Mouse (Mus musculus) heart, adult 11 months (tissue): Measurements from ENCODE around the gene Sema5a.

Experiments
- DNase-seq: peaks from one replicate; pipeline ENCODE4 v3.0.0; 2022

Sema5a gene

DNA sequence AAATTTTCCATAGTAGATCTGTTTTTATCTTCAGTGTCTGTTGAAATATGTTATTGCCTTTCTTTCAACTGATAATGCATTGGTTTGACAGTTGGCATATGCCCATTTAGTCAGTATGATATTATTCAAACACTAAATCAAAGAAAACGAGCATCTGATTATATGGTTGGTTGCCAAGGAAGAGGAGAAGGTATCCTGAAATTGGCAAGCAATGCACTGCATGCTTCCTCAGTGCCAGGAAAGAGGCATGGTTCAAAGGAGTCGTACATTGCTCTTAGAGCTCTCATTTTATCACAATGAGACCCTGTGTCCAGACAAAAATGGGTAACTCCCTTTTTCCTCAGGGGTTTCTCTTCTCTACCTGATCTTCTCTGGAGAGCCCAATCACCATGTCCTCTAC lies 214.4 kb downstream of the Sema5a start:
- DNase-seq = peak; percentile 36

DNA sequence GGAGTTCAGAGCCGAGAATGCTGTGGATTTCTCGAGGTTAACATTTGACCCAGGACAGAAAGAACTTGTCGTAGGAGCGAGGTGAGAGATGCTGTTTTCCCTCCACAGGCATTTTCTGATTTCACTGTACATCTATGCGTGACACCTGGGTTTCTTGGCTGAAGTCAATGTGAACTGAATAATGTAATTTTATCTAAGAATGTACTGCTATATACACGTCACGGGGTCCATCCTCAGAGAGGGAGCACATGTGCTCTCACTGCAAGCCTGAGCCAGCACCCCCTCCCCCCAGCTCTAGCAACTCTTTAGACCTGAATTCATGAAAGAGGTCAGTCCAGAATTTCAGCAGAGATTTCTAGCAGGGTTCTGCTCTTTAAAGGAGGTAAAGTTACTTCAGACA lies 215.6 kb downstream of the Sema5a start:
- peak; percentile 54 for DNase-seq

DNA sequence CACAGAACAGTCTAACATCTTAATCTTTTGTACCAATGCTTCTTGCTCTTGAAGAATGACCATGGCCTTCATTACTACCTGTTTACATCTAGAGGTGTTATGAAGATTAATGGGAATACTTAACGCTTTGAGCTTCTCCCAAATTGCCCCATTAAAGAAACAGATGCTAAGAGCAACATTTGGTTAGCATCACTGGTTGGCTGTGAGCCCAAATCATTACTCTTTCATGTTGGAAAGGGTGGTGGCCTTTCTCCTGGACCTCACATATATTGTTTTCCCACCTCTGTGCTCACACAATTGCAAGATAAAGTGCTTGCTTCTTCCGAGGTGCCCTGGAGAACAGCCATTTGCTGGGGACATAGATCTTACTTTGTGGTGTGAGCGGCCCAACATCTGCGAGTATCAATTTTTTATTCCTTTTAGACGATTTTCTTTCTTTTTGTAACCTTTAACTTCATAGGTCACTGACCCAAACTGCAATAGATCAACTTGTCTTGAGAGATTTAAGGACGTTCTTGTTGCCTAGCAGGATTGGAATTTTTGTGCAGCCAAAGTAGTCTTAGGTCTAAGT lies 227.0 kb downstream of the Sema5a start:
- DNase-seq = no peak

DNA sequence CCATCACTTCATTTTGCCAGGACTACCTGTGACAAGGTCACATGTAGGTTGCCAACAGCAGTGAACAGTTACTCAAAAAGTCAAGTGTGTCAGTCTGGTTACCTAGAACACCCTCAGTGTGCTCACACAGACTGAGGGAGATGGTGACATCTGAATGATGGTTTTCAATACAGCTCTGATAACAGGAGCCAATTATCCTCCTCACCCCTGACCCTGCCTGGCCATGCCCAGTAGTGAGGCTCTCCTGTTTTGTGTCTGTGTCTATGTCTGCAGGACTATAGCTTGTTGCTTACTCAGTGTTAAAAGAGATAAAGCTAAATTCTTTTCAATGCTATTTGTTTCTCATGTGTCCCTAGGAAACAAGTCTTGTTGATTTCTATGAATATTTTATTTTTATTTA lies 236.1 kb downstream of the Sema5a start:
- DNase-seq = peak; percentile 36

DNA sequence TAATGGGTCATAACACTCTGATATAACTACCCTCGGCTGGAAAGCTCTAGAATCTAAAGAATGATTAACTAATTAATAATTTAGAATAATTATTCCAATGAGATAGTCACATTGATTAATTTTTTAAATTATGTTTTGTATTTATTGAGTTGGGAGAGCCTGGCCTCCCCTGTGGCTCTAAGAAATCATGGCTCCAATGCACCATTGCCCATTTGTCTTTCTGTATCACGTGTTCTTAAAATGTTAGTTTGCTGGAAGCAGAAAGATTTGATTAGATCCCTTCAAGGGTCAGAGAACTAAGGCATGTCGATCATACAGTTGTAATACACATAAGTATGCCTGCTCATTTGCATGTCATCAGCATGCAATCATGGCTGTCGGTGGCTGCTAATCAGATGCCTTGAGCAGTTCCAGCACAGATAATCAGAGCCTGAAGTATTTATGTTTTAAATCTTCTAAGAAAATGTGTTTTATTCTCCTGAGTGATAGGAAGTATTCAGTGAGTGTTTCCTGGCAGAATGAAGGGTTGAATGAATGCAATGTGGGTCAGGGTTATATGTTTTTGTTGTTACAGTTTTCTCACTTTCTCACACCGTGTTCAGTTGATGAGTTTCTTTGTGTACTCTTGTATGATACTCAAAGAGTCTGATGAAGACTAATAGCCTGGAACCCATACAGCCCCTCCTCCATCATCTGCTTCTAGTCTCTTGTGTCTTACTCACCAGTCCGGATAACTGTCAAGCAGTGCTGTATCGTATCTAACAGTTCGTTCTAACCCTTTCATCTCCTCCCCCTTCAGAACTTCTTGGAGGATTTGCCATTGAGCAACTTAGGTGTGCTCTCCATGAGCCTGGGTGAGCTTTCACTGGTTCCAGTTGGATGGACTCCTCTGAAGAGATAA lies 240.7 kb downstream of the Sema5a start:
- no peak for DNase-seq

DNA sequence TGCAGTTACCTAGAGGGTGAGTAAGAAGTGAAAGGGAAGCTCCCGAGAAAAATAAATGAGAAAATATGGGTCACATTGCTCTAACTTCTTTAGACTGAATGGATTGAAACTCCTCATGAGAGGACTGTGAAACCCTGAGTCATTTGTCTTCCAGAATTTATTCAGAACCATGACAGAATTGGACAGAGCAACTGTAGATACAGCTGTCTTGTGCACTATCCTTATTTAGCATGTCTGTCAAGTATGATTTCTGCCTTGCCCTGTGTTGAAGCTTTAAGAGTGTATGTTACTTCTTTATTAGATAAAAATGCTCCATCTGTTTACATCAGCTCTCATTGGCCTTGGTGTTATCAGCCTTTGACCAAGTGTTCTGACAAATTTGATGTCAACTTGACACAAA lies 243.4 kb downstream of the Sema5a start:
- DNase-seq = no peak

DNA sequence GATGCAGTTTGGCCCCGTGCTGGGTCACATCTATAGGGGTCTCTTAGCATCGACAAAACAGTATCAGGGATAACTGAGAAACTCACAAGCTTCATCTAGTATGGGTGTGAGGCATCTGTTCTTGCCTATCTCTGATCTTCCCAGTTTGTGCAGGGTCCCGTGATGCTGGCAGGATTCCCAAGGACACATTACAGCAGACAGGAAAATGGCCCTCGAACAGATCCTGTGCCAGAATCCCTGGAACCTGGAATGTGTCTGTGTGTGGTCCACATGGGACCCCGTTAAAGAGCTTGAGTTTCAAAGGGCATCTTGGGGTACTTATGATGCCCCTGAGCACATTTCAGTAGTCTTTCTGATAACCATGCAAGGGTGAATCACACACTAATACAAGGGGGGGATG lies 249.6 kb downstream of the Sema5a start:
- peak; percentile 68 for DNase-seq

DNA sequence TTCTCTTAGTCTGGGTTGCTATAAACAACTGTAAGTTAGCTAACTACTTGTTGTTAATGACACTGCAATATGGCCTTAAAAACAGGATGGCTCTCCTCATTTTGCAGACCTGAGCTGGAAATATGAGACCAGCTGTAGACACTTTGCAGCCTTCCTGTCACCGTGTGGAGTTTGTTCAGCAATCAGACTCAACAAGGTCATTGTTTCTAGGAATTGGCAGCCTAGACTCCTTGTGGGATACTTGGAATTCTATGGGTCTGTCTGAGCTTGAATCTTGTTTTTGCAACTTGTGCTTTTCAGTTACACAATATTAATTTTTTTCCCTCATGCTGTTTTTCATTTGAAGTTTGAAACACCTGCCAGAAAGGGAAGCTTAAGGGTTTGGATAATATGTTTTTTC lies 250.3 kb downstream of the Sema5a start:
- DNase-seq = no peak

DNA sequence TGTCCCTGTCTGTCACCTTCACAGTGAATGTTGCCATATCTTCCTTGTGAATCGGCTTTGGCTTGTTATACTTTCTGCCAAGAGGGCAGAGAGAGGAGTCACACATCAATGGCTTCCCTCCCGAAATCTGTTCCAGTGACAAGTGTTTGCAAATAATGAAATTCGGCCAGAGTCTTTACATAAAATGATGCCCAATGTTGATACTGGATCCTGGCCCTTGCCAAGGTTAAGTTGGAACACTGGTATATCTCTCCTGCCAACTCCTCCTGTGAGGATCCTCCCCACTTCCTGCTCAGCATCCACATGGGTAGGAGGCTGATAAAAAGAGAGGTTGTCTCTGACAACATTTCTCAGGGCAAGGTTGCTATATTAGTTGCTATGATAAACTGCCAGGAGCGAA lies 252.3 kb downstream of the Sema5a start:
- peak; percentile 80 for DNase-seq

DNA sequence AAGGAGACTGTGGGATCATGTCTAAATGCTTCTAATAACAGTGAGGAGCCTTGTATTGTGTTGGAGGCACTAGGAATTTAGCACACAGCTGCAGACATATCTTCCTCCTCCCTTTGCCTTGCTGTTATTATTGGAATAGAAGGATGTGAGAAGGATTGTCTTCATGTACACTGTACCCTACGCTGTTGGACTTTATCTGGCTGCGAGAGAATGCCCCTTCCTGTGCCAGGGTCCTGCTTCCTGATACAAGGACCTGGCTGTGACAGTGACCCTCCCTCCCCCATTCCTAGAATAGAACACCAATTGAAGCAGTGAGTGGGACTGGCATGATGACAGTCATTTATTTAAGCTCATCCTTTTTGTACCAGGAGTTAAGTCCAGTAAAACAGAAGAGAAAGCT lies 261.3 kb downstream of the Sema5a start:
- DNase-seq = peak; percentile 88

DNA sequence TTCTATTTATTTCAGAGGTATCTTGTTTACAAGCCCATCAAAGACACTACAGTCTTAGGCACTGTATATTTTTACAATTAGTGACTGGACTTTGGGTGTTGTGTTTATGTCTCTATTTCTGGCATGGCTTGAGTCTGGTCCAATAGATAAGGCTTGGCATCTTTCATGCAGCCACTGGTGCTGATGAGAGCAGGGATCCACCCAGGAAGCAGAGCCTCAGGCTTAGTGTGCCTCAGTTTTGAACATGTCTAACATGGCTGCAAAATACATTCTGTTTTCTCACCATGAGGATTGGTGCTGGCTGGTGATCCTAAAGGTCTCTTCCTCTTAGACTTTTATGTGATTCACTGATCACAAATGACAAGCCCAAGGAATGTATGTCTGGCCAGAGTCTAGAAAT lies 263.7 kb downstream of the Sema5a start:
- peak; percentile 88 for DNase-seq

DNA sequence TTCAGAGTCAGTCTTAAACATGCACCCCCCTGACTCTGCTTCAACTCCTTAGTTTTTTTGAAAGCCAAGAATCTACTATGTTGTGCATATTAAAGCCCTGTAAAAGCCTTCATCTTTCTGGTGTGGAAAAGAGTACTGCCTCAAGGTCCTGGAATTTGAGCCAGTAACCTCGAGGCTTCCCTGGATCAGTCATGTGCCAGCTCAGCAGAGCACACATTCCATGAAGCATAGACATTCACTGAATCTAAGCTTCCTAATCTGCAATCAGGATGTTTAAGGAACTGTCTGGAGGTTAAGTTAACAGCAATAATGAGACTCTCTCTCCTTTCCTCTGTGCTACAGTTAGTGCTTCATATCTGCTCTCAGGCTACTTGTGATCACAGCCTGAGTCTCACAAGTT lies 270.3 kb downstream of the Sema5a start:
- no peak for DNase-seq

DNA sequence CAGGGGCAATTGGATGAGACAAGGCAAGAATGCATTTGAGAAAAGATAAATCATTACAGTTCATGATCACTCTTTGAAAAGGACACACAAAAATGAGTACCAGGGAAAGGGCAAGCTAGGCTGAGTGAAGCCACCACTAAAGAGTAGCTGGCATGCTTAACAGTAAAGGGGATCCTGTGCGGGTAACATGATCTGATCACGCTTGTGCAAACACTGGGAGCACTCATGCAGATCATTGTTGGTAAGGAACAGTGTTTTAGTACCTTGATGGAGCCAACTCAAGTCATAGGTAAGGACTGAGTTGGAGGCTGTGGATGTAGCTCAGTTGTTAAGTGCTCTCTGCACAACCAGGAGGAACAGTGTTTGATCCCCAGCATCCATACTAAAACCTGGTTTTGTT lies 273.3 kb downstream of the Sema5a start:
- DNase-seq = no peak

DNA sequence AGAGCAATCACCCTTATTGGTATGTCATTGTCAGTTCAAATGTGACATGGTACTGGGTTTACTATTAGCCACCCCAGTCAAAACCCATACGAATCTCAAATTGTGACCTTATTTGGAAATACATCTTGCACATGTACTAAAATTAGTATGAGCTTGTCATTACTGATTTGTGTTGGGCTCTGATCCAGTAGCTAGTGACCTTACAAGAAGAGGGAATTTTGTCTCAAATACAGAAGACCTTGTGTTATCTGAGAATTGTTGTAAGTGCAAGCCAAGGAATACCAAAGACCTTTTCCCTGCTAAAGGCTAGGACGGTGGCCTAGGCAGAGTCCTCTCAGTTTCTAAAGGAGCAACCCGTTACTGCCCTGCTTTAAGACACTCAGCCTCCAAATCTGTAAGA lies 287.9 kb downstream of the Sema5a start:
- no peak for DNase-seq

DNA sequence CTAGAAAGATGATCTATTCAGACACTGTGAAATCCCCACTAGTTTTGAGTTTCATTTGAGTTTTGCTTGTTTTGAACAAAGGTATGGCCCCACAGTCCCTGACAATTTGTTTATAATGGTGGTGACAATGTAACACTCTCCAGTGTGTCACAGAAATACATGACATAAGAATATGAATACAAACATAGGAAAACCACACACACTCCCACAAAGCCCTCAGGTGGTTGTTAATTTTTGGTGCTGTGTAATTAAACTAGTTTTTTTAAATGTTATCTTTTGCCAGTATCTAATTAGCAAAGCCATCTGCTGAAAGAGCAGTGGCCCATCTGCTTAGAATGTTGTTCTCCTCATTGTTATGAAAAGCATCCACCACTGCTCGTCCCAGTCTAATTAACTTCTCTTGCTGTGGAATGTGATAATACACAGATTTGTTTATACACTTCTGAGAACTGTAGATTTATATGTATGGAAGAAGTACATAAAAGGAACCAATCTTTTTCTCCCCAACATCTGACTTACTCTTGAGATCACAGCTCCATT lies 289.0 kb downstream of the Sema5a start:
- no peak for DNase-seq

DNA sequence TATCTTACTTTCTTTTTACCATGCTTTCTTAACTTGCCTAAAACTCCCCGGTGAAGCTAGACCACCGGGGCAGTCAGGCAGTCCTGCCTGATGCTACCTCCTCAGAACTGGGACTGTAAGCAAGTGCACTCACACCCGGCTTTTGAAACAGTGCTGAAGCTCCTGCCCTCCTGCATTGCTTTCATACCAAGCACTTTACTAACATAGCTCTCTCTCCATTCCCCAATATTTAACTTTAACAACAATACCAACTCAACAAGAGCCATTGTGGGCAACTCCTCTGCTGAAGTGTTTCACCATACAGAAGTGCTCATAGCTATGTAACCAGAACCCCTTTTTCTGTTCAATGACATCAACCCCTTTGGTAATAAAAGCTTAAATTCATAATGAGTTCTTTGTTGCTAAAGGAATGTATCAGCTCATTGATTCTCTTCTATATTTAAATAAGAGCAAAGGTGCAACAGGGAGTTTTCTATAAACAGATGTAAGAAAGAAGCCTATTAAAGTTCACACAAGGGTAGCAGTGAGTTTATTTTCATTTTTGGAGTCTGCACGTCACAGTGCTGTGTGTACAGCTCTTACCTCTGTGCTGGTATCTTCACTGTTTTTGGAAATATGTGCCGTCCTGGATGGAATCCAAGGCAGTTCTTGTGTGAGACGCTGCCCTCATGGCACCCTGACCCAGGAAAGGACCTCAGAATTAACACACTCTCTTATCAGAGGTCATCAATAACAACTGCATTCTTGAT lies 292.3 kb downstream of the Sema5a start:
- DNase-seq = no peak

DNA sequence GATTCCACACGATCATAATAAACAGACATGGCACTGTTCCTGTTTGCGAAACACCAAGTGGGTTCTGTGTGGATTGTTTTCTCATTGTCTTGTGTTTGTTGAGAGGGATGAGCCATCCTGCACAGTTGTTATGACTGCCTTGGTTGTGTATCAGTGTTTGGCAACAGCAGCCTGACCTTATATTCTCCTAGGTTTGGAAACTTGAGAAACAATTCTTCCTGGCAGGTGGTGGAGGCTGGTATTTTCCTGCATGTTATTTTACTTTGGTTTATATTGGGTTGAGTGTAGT lies 292.8 kb downstream of the Sema5a start:
- DNase-seq = no peak

DNA sequence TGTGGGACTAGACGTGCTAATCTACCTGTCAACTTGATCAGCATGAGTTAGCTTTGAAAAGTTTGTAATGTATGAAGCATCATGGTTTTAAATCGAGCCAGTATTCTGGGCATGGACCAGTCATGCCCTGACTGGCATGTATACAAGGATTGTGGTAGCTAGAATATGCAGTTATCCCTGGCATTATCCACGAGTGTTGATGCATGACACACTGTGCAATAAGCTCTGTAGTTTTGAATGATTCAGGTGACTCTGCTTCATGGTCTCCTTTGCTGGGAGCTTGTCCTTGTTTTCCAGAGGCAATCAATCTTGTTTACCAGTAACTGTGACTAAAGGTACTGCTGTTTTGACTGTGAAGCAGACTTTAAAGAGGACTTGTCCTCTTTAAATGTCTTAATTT lies 293.5 kb downstream of the Sema5a start:
- DNase-seq = no peak

DNA sequence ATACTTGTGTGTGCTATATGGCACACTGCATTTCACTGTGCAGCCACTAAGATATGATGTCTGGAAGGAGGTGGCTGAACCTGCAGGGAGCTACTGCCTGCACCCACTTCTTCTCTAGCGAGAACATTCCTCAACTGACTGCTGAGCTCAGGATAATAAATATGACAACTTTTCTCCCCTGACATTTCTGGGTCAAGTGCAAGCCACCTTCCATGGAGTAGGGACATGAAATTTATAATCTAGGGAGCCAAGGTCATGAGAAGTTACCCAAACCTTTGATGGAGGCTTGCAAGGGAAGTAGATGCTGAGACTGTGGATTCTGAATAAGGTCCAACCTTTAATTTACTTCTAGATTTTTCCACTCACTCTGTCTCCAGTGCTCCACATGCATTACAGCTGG lies 298.1 kb downstream of the Sema5a start:
- no peak for DNase-seq

DNA sequence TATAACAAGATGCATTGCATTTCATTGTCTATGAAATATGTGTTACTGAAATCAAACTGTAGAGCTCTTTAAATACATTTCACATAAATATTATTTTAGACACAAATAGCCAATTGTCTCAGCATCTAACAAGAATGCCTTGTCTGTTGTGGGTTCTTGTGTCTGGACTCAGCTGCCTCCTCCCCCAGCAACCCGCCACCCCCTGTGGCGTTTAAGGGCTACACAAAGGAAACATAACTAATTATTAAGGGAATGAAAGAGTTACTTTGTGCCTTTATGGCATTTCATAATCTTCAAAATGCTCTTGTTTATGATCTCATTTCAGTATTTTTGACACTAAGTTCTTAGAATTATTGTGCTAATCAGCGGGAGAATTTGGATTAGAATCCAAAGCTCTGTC lies 298.6 kb downstream of the Sema5a start:
- no peak for DNase-seq

DNA sequence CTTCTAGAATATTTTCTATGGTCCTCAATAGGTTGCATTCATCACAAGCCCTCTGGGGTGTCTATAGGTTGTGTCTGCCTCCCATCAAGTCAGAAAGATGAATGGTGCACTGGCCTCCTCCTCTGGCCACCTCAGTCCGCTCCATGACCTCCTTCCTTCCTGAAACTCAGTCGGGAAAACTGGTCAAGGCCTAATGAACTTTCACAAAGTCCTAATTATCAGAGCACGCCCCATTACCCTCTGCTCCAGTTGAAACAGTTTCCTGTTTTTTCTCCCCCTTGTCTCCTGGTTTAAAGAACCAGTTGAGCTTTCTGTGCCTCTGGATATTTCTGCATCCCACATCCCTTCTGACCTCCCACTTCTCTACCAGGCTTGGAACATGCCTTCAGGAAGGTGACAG lies 300.8 kb downstream of the Sema5a start:
- DNase-seq = no peak

DNA sequence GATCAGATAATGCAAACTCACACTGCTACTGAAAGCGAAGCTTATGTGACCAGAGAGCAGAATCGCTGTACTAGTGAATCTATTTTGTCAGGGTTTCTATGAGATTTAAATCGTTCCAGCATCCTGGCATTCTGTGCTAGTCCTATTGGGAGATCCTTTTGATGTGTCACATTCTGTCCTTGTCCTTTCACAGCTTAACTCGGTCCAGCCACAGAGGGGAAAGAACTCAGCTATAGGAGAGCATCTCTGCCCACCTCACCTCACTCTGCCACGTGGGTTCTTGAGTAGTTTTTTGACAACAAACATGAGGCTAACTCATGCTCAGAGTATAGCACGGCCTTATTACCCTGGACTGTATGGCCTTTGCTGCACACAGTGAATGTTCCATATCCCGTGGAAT lies 302.1 kb downstream of the Sema5a start:
- DNase-seq = no peak

DNA sequence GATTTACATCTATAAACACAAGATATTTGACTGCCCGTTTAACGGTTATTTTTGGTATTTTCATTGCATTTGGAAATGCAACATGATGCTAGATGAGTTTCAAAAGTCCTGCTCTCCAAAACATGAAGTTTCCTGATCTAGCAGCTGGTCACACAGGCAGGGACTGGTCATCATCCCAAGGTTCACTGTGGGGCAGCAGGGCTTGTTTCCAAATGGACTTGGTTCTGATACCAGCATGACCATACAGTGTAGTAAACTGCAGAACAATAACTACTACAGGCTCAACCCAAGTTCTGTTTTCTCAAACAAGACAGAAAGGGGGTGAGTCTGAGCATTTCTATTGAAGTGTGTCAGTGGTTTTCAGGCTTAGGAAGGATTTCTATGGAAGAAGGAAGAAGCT lies 314.3 kb downstream of the Sema5a start:
- DNase-seq = no peak

DNA sequence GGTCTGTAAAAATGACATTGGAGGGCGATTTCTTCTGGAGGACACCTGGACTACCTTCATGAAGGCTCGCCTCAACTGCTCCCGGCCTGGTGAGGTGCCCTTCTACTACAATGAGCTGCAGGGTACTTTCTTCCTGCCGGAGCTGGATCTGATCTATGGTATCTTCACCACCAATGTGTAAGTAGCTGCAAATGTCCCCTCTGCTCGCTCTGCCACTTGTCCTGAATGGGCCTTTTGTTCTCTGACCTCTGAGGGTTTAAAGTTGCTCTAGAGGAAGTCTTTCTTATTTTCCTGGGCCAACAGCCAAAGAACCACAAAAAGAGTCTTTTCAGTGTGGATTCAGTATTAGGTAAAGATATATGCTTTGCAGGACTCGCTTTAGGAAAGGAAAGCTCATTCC lies 318.0 kb downstream of the Sema5a start:
- DNase-seq = peak; percentile 87
